Mouse (Mus musculus) embryonic stem cell, embryonic (primary cell): ENCODE results near the gene Tmem201.
"Not testable (repeated sequence)": the region's sequence is repeated elsewhere in the genome, so short reads cannot be mapped to it uniquely, and the experiment has no call there.

ENCODE experiments used
- CTCF ChIA-PET, 4 experiments: fragments of 300-600 bp in 2 of 4; fragments of 350-600 bp in 2 of 4; sonication (Branson Sonifier 250); formaldehyde crosslinking; loops; one replicate each; lab custom pipeline; 2022; ENCODE audit warnings: inconsistent platforms in 2 of 4; lab: Charles Lee
- POLR2A ChIA-PET, 4 experiments: fragments of 300-600 bp in 2 of 4; fragments of 350-600 bp in 2 of 4; sonication (Branson Sonifier 250); formaldehyde crosslinking; loops; one replicate each; lab custom pipeline; 2022; ENCODE audit warnings: antibody characterized with exemption in 4 of 4, inconsistent platforms in 1 of 4; lab: Charles Lee

Gene Tmem201

DNA sequence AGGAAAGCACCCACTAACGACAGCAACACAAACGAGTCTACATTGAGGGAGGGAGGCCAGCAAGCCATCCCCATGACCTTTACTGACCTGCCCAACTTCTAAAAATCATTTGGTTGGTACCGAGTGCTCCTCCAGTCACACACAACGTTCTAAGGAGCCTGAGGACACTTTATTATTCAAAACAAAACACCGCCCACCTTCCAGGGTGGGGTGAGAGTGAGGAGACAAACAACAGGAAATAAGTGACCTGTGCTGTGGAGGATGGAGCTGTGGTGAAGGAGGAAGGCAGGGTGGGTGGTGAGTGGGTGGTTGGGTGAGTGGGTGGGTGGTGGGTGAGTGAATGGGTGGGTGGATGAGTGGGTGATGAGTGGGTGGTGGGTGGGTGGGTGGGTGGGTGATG lies 21.7 kb upstream of the Tmem201 start:
- ChIA-PET POLR2A (interaction anchor here in 3 of 4 experiments (0.5 to 6.2 kb wide), 14 partner anchors 10 to 190 kb away, joined by 3 to 43 read pairs (median 3); partner anchors contain the start of gene Slc25a33 (in 3 of the 3)), CTCF (interaction anchor here in 2 of 4 experiments (0.6 to 2.7 kb wide), 5 partner anchors 21 to 339 kb away, joined by 3 to 12 read pairs (median 4); partner anchors contain the start of gene Tmem201 (in 1 of the 2))

DNA sequence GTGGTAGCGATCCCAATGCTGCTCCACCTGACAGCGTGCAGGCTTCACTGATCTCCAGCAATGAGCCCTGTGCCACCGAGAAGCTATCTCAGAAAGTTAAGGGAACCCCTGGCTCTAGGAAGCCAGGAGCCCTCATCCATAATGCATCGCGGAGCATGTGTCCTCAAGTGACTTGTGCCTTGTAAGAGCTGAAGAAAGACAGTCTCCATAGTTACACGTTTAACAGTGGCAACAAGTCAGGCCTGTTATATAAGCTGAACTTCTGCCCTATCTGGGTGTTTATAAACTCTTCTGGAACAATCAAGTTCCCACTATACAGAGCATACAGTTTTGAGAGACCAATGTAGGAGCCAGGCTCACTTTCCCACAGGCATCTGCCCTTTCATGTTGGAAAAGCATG lies 20.6 kb upstream of the Tmem201 start:
- ChIA-PET POLR2A (interaction anchor here in 3 of 4 experiments (0.6 to 6.2 kb wide), 5 partner anchors 16 to 41 kb away, joined by 3 to 43 read pairs (median 7); partner anchors contain the start of genes Slc25a33 (in 2 of the 3) and Tmem201 (in 1 of the 3)), CTCF (interaction anchor here in 3 of 4 experiments (0.5 to 2.7 kb wide), 5 partner anchors 17 to 375 kb away, joined by 3 to 12 read pairs (median 6); partner anchors contain the start of gene Tmem201 (in 1 of the 3))

DNA sequence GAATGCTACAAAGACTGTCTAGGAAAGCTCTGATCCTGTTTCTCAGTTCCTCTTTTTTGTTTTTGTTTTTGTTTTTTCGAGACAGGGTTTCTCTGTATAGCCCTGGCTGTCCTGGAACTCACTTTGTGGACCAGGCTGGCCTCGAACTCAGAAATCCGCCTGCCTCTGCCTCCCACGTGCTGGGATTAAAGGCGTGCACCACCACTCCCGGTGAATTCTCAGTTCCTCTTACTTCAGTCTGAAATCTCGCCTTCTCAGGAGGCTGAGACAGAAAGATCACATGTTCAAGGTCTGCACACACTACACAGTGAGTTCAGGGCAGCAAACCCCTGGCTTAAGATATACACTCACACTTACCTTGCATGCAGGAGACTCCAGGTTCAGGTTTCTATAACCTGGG lies 18.7 kb upstream of the Tmem201 start:
- CTCF ChIA-PET, result interaction anchor here in 2 of 4 experiments (0.6 kb wide), 2 partner anchors 152 to 184 kb away, joined by 3 to 4 read pairs; no protein-coding TSS in a partner anchor
- POLR2A ChIA-PET, result not testable (repeated sequence)

DNA sequence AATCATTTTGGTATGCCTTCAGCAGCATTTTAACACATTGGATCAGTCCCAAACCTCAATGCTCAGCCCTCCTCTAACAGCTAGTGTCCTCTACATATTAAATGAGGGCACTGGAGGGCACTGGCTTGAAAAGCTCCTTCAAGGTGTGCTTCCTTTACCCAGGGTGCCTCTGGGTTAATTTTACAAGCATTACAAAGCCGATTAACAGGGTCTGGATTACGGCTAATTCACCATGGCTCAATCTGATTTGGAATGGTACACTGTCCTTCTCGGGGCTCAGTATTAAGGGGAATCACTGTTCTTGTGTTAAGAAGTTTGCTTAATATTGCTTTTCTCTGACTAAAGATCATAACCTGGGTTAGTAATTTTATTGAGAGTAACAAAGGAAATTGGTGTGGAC lies 15.0 kb upstream of the Tmem201 start:
- POLR2A ChIA-PET, result interaction anchor here in 2 of 4 experiments (0.9 to 2.7 kb wide), 20 partner anchors 9 to 256 kb away, joined by 3 to 11 read pairs (median 4); partner anchors contain the start of genes Tmem201 (in 2 of the 2) and H6pd (in 1 of the 2)
- CTCF ChIA-PET, result interaction anchor here (0.6 to 2.5 kb wide), 45 partner anchors 8 to 608 kb away, joined by 3 to 16 read pairs (median 4); partner anchors contain the start of gene Tmem201 (in 2 of the 4)

DNA sequence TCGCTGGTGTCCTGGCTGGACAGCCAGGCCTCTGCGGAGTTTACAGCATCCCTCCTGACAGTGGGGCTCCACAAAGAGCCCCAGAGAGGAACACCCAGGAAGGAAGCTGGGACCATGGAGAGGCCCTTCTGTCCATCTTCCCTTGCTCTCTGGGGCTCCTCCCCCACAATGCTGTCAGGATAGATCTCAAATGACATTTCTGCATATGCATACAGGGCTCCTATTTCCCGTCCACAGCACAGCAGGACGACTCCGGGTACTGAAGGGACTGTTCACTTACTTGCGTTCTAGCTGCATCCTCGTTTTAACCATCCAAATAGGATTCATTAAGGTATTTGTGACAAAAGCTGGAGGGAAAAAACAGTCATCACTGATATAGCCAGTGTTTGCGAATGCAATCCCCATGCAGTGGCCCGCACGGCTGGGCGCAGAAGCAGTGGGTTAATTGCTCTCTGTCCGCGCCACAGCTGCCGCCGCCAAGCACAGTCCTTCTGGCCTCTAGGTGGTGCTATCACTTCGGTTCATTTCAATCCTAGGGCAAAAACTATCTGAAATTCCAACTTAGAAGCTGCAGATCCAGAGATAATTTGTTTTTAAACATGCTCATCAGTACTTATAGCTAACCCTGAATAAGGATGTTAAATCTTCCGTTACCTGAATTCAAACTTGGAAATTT lies 14.4 kb upstream of the Tmem201 start:
- ChIA-PET CTCF (interaction anchor here (0.5 to 2.5 kb wide), 55 partner anchors 8 to 1584 kb away, joined by 3 to 16 read pairs (median 4); partner anchors contain the start of gene Tmem201 (in 2 of the 4)), POLR2A (interaction anchor here in 2 of 4 experiments (0.6 to 2.7 kb wide), 19 partner anchors 8 to 395 kb away, joined by 3 to 11 read pairs (median 3); partner anchors contain the start of genes Tmem201 (in 2 of the 2) and H6pd (in 1 of the 2))

DNA sequence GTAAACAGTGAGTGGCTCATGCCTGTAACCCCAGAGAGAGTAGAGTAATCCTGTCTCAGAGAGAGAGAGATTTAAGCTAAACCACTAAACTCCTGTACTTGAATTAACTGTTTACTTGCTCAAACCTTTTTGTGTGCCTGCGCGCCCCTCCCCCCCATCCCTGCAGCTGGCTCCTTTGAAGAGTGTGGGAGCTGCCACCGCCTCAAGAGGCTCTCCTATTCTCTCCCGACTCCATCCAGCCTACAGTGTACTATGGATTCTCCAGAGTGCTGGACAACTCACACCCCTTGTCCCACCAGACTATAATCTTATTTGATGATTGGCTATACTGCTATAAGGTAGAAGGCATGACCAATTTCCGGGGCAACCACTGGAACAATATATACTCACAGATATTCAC lies 12.8 kb upstream of the Tmem201 start:
- ChIA-PET CTCF (interaction anchor here in 3 of 4 experiments (0.6 to 1.0 kb wide), 5 partner anchors 13 to 386 kb away, joined by 3 to 5 read pairs (median 3); partner anchors contain the start of gene Tmem201 (in 1 of the 3)), POLR2A (interaction anchor here in 3 of 4 experiments (0.6 to 2.0 kb wide), 8 partner anchors 10 to 244 kb away, joined by 3 to 6 read pairs (median 4); partner anchors contain the start of gene Slc25a33 (in 1 of the 3))

DNA sequence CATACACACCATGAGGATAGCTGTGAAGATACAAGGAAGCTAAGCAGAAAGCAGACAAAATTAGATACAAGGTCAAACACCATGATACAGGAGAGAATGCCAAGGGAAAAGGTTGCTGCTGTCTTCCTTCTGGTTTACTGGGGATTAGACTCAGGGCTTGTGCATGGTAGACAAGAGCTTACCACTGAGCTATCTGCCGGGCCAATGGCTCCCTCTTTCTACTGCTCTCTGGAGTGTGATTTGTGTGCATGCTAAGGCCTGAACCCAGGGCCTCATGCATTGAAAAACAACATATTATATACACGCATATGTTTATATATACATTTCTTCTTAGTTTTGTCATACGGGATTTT lies 11.8 kb upstream of the Tmem201 start:
- CTCF ChIA-PET, result interaction anchor here in 2 of 4 experiments (1.0 to 1.3 kb wide), 4 partner anchors 12 to 100 kb away, joined by 3 read pairs; partner anchors contain the start of gene Tmem201 (in 1 of the 2)
- POLR2A ChIA-PET, result interaction anchor here in 3 of 4 experiments (0.5 to 2.0 kb wide), 10 partner anchors 10 to 337 kb away, joined by 3 to 6 read pairs (median 3); partner anchors contain the start of genes Gpr157 (in 1 of the 3), Slc25a33 (in 1 of the 3) and Tmem201 (in 1 of the 3)

DNA sequence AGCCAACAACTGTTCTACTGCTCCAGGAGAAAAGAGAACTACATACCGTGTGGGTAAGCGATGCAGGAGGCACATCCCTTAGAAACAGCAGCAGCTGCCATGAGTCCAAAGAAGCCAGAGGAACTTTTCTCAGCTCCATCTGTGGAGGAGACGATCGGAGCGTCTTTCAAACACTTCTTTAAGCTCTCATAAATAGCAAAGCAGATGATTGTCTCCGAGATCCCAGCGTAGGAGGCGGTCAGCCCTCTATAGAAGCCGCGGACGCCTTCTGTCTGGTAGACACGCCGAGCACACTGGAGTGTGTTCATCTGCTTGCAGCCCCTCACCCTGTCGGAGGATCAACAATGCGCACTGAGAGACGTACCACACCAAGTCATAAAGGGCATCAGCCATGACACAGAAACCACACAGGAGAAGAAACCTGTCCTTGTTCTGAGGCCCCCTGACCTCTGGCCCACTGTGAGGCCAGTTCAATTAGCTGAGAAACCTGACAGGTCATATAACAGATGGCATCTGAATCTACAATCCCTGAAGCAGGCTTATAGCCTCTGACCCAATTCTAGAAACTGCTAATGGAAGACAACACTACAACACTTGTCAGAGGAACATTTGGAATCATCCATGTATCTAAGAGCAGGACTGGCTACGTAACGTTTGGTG lies 11.3 kb upstream of the Tmem201 start:
- CTCF ChIA-PET, result interaction anchor here in 2 of 4 experiments (0.5 to 1.3 kb wide), 3 partner anchors 23 to 100 kb away, joined by 3 to 5 read pairs (median 3); no protein-coding TSS in a partner anchor

DNA sequence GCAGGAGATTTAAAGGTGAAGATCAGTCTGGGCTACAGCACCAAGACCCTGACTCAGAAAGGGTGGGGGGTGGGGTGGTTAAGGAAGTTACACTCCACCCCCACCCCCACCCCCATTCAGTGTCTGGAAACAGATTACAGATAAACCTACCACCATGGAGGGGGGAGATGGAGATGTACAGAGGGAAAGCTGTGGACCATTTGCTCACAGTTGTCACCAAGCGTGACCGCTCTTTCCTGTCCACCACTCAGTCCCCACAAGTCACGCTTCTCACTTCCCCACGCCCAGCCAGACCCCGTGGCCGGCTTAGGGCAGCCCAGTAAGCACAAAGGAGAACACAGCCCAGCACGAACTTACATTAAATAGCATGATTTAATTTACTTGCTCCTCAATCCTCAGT lies 6.3 kb upstream of the Tmem201 start:
- ChIA-PET CTCF (interaction anchor here in 2 of 4 experiments (0.6 to 1.6 kb wide), 4 partner anchors 11 to 215 kb away, joined by 3 to 8 read pairs (median 4); no protein-coding TSS in a partner anchor), POLR2A (interaction anchor here in 3 of 4 experiments (0.6 to 2.8 kb wide), 12 partner anchors 12 to 223 kb away, joined by 3 to 15 read pairs (median 3); no protein-coding TSS in a partner anchor)

More for the DNA sequence above, 11.3 kb upstream of the Tmem201 start:
- POLR2A ChIA-PET, result interaction anchor here in 3 of 4 experiments (0.5 to 2.0 kb wide), 10 partner anchors 11 to 338 kb away, joined by 3 to 4 read pairs (median 3); partner anchors contain the start of genes Gpr157 (in 1 of the 3), Slc25a33 (in 1 of the 3) and Tmem201 (in 1 of the 3)

DNA sequence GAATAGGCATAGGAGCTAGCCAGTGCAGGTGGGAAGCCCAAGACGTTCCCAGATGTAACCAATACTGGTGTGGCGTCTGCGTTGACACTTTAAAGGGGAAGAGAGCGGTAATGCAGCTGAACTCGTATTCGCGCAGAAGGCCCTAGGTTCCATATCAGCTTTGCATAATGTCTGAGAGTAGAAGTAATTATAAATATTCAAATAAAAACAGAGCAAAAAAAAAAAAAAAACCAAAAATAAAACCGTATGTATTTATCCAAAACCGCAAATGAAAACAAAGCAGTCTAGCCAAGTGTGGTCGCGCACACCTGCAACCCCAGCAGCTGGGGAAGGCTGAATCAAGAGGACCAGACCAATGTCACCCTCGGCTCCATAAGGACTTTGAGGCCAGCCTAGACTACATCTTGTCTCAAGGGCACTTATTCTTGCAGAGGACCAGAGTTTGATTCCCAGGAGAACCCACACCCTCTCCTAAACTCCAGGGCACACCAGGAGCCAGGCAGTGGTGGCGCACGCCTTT lies 4.2 kb upstream of the Tmem201 start:
- CTCF ChIA-PET, result interaction anchor here in 2 of 4 experiments (0.6 to 0.7 kb wide), 3 partner anchors 16 to 114 kb away, joined by 3 to 6 read pairs (median 5); no protein-coding TSS in a partner anchor

DNA sequence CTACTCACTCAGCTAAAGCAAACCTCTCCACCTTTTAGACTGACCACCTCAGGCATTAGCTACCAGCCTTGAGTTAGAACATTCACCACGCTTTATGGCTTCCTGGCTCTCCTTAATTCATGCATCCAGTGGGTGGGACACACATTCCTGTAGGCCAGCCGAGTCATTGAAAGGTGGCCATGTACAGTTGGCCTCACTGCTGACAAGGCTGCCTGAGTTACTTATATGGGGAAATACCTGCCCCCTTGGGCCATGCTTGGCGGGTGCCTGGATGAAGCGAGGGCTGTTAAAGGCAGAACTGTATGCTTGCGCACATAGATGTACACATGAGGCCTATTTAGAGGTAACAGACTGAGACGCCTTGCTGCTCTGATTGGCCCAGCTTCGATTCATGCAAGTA lies 2.5 kb upstream of the Tmem201 start:
- ChIA-PET CTCF (interaction anchor here in 2 of 4 experiments (0.8 to 1.6 kb wide), 3 partner anchors 12 to 29 kb away, joined by 3 to 8 read pairs (median 4); no protein-coding TSS in a partner anchor), POLR2A (interaction anchor here in 3 of 4 experiments (0.5 to 4.1 kb wide), 14 partner anchors 10 to 259 kb away, joined by 3 to 39 read pairs (median 4); partner anchors contain the start of gene Slc25a33 (in 2 of the 3))

More for the DNA sequence above, 4.2 kb upstream of the Tmem201 start:
- POLR2A ChIA-PET, result interaction anchor here (0.6 to 1.1 kb wide), 4 partner anchors 9 to 366 kb away, joined by 3 to 4 read pairs (median 4); no protein-coding TSS in a partner anchor

DNA sequence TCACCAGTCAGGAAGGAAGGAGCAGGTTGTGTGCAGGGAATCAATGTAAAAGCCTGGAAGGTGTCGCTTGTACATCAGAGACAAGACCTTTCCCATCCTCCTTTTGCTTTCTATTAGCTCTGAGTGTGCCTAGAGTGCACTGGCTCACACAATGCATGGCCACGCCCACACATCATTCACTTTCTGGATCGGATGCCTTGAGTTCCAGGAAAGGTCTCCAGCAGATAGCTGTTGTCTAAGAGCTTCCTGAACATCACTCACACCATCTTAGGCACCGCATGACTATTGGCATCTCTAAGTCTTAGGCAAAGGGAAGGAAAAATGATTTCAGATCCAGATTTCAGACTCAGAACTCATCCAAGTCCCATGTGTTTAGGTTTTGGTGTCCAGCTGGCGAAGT lies 1.6 kb upstream of the Tmem201 start:
- ChIA-PET POLR2A (interaction anchor here in 3 of 4 experiments (0.6 to 4.1 kb wide), 19 partner anchors 8 to 473 kb away, joined by 3 to 39 read pairs (median 3); partner anchors contain the start of gene Slc25a33 (in 2 of the 3)), CTCF (interaction anchor here in 3 of 4 experiments (0.6 to 5.8 kb wide), 9 partner anchors 8 to 1440 kb away, joined by 3 to 47 read pairs (median 4); partner anchors contain the start of gene H6pd (in 1 of the 3))

DNA sequence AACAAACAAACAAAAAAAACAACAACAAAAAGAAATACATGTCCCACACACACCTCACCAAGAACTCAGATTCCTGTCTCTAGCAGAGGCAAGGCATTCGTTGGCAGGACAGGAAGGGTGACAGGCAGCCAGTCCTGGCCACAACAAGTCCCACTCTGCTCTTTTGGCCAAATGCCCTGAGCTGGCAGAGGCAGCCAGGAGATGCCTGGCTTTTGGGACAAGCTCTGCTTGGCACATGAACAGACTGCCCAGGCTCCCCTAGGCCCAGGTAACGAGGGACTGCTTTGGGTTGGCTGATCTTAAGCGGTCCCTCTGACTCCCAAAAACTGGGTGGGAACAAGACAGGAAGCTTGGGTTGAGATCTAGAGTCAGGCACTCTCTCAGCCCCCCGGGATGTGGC lies 1.3 kb downstream of the Tmem201 start:
- ChIA-PET POLR2A (interaction anchor here in 3 of 4 experiments (0.6 to 4.1 kb wide), 25 partner anchors 8 to 502 kb away, joined by 3 to 39 read pairs (median 5); partner anchors contain the start of genes Pik3cd (in 2 of the 3), Slc25a33 (in 2 of the 3) and Gpr157 (in 1 of the 3)), CTCF (interaction anchor here (0.6 to 5.8 kb wide), 17 partner anchors 9 to 1547 kb away, joined by 3 to 47 read pairs (median 4); no protein-coding TSS in a partner anchor)

DNA sequence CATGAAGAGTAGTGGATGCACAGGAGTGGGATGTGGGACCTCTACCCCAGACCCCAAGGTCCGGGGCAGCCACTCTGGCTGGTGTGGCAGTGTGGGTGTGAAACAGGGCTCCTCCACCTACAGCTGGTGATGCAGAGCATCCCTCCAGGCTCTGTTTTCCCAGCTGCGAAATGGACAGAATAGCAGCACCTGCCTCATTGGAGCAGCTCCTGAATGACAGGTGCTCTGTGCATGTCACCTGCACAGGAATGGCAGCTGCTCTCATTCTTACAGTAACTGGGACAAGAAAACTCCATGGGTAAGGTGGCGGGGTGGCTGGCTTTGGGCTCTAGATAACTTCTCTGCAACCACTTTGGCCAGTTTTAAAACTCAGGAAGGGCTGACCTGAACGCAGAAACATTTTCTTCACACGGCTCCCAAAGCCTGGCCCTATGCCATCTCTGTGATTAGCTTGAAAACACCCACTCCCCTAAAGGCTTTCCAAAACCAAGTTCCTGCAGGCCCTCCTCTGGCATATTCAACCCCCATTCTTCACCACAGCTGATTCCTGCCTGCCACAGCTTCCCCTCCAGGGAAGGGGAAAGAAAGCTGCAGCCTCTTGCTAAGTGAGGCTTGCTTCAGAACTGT lies 2.1 kb downstream of the Tmem201 start:
- ChIA-PET CTCF (interaction anchor here in 2 of 4 experiments (1.2 to 5.8 kb wide), 3 partner anchors 10 to 64 kb away, joined by 4 to 47 read pairs (median 7); no protein-coding TSS in a partner anchor), POLR2A (interaction anchor here in 2 of 4 experiments (1.3 to 1.4 kb wide), 2 partner anchors 9 to 21 kb away, joined by 3 to 4 read pairs; no protein-coding TSS in a partner anchor)

DNA sequence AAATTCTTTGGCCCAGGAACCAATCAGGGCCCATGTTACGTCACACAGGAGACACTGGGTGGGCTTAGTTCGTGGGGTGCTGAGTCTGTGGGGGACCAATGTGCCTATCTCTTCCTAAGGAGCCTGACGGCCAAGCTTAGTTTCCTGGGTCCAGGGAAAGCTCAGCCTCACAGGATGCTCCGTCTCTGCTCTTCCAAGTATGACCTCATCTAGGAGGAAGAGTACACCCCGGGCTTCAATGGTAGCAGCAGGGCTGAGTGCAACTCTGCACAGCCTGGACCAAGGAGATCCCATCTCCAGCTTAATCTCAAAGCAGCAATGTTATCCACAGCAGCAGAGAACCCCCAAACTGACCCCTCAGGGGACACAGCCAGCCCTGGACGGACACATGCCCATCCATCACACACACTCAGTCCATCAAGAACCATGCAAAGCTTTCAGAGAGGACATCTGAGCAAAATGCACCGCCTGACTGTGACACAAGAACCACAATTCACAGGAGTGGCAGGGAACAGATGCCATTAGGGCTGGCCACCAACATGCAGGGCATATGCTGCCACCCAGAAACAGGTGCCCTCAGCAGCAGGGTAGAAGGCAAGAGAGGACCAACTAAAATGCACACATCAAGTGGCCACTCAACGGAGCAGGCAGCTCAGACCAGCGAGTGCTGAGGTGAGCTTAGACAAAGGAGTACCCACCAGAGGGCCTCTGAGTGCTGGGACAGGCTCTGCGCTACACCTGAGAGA lies 2.9 kb downstream of the Tmem201 start:
- POLR2A ChIA-PET, result interaction anchor here in 3 of 4 experiments (0.6 to 1.4 kb wide), 6 partner anchors 10 to 225 kb away, joined by 3 to 7 read pairs (median 3); no protein-coding TSS in a partner anchor
- CTCF ChIA-PET, result interaction anchor here in 2 of 4 experiments (1.6 to 5.8 kb wide), 2 partner anchors 9 to 18 kb away, joined by 7 to 47 read pairs; no protein-coding TSS in a partner anchor
